Mouse (Mus musculus) megakaryocyte, embryonic 14.5 days (primary cell): ENCODE measurements at regions not wholly inside any gene's neighbourhood (a gene's known extent, or its start where the extent isn't known, plus 50 kb on each side); places are given as distances from the start of the nearest gene placed in this dataset.

Experiments used
- FLI1 ChIP-seq: IDR thresholded peaks from 2 replicates; pipeline ENCODE4 v1.6.1; 2012; ENCODE audit warnings: low read length, inconsistent platforms, mixed read lengths
- GATA1 ChIP-seq: IDR thresholded peaks from 3 replicates; pipeline ENCODE4 v1.6.1; 2012; ENCODE audit warnings: mixed read lengths, low read length, inconsistent platforms, borderline replicate concordance

GRCm38 (mm10) chr10:110858098-110858360, 61.6 kb upstream of the Csrp2 start:
- TF ChIP-seq GATA1 (no peak), FLI1 (no peak)
